Mouse (Mus musculus): ENCODE results near the gene Erg28. TPM values are rescaled to one million over a fixed set of nuclear protein-coding genes. Genes with fewer than 3 reads are reported as not detected.
A peak's percentile ranks its signal among the peaks of the same experiment; 100 is the strongest.

Erg28 gene
- polyA plus RNA-seq, 1 experiment from 2014 or later = 98.1 TPM

DNA sequence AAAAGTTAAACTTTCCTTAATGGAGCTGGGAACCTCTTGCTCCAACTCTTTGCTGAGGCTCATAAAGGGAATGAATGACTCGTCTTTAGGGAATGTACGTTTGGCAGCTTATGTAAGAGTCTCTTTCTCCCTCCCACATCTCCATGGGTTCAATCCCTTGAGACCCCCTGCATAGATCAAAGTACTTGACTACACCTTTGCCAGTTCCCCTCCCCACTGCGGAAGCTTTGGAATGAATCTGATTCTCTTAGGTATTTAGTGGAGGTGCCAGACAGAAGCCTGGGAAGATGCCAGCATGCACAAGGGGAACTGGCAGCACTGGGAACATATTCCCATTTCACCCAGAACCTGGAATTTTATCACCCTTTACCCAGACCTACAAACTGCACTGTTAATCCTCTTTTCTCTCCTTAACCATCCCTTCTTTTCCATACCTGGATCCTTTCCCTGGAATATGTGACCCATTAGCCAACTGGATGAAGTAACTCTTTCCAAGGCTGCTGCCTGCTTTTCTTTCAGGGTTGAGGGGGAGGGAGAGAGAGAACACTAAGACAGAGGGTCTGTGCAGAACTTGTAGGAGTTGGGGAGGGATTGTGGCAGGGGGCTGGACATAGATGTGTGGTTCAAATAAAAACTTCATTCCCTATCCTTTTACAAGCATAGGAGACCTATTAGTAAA is 35.3 kb upstream of the Erg28 start:
- ATAC-seq (ENCODE audit: low FRiP score, low TSS enrichment) = no peak
- Histone ChIP-seq H3K9me3 (ENCODE audit: control insufficient read depth, low read length) (no peaks in the 10 kb centered on the region), H3K36me3 (ENCODE audit: control insufficient read depth, insufficient read depth, low read length) (no peaks in the 10 kb centered on the region), H3K9ac (ENCODE audit: low read length) (no peak overlapping the region), H3K4me3 (ENCODE audit: low read depth, low read length) (no peak overlapping the region), H3K27ac (replicated peaks) (0 out of 2 replicates have a peak overlapping the region, but pooled peaks have one; percentile 40), H3K4me2 (replicated peaks; ENCODE audit: low read depth) (no peak overlapping the region), H3K27me3 (ENCODE audit: control insufficient read depth, insufficient read depth, low read length) (no peaks in the 10 kb centered on the region), H3K4me1 (replicated peaks; ENCODE audit: control insufficient read depth, insufficient read depth) (no peaks in the 10 kb centered on the region)
- 33% methylated on average over 3 of the region's 3 CpGs for WGBS
- TF ChIP-seq CTCF (IDR thresholded peaks at IDR 0.05; ENCODE audit: low read depth) (no peak), EP300 (optimal IDR thresholded peaks at IDR 0.05) (no peak)
- DNase-seq (ENCODE audit: low spot score) = no peak

GRCm38 (mm10) chr12:85859111-85859510 is 34.8 kb upstream of the Erg28 start:
- ATAC-seq (ENCODE audit: low FRiP score, low TSS enrichment) (no peak), DNase-seq (ENCODE audit: low spot score) (no peak)
- no peaks in the 10 kb centered on the region for H3K27me3 ChIP-seq (ENCODE audit: control insufficient read depth, insufficient read depth, low read length)
- H3K4me1 ChIP-seq (replicated peaks; ENCODE audit: control insufficient read depth, insufficient read depth) = no peaks in the 10 kb centered on the region
- H3K36me3 ChIP-seq (ENCODE audit: control insufficient read depth, insufficient read depth, low read length) = no peaks in the 10 kb centered on the region
- no peak overlapping the region for H3K9ac ChIP-seq (ENCODE audit: low read length)
- H3K4me2 ChIP-seq (replicated peaks; ENCODE audit: low read depth) = no peak overlapping the region
- TF ChIP-seq EP300 (optimal IDR thresholded peaks at IDR 0.05) = no peak
- no peak for TF ChIP-seq CTCF (IDR thresholded peaks at IDR 0.05; ENCODE audit: low read depth)
- no peaks in the 10 kb centered on the region for H3K9me3 ChIP-seq (ENCODE audit: control insufficient read depth, low read length)
- peak overlapping the region; percentile 69 for H3K27ac ChIP-seq (replicated peaks)
- WGBS = 34% methylated on average over 3 of the region's 3 CpGs
- H3K4me3 ChIP-seq (ENCODE audit: low read depth, low read length) = no peak overlapping the region

- no peak for DNase-seq (ENCODE audit: low spot score)
- H3K9me3 ChIP-seq (ENCODE audit: control insufficient read depth, low read length) = no peaks in the 10 kb centered on the region
- 81% methylated on average over 7 of the region's 7 CpGs for WGBS
Observed at GRCm38 (mm10) chr12:85857300-85857699, 33.0 kb upstream of the Erg28 start.

DNA sequence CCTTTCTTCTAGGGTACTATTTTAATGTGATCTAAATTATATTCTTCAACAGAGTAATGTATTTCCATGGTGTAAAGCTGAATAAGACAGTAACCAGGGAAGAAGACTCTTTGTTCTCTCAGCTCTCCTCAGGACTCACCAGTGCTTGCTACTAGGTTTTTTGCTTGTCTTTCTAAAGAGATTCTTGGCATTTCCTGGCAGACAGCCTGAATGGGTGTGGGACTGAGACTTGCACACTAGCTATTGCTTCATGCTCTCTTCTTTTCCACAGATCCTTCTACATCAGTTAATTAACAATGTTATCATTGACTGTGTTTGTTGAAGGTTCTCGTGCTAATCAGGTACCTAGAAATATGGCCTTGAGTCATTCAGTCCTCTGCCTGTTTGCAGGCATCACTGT is 29.9 kb upstream of the Erg28 start:
- Histone ChIP-seq H3K4me3 (ENCODE audit: low read depth, low read length) (no peak overlapping the region), H3K9ac (ENCODE audit: low read length) (no peak overlapping the region), H3K4me1 (replicated peaks; ENCODE audit: control insufficient read depth, insufficient read depth) (no peaks in the 10 kb centered on the region), H3K4me2 (replicated peaks; ENCODE audit: low read depth) (no peak overlapping the region), H3K27ac (replicated peaks) (no peak overlapping the region), H3K27me3 (ENCODE audit: control insufficient read depth, insufficient read depth, low read length) (no peaks in the 10 kb centered on the region), H3K36me3 (ENCODE audit: control insufficient read depth, insufficient read depth, low read length) (no peaks in the 10 kb centered on the region), H3K9me3 (ENCODE audit: control insufficient read depth, low read length) (no peaks in the 10 kb centered on the region)
- no peak for DNase-seq (ENCODE audit: low spot score)
- WGBS = 39% methylated on average over 1 of the region's 1 CpGs
- ATAC-seq (ENCODE audit: low FRiP score, low TSS enrichment) = no peak
- TF ChIP-seq CTCF (IDR thresholded peaks at IDR 0.05; ENCODE audit: low read depth) (no peak), EP300 (optimal IDR thresholded peaks at IDR 0.05) (no peak)

More at GRCm38 (mm10) chr12:85857300-85857699, 33.0 kb upstream of the Erg28 start:
- no peak overlapping the region for H3K4me3 ChIP-seq (ENCODE audit: low read depth, low read length)
- no peak overlapping the region for H3K27ac ChIP-seq (replicated peaks)
- TF ChIP-seq EP300 (optimal IDR thresholded peaks at IDR 0.05) (no peak), CTCF (IDR thresholded peaks at IDR 0.05; ENCODE audit: low read depth) (no peak)
- H3K4me1 ChIP-seq (replicated peaks; ENCODE audit: control insufficient read depth, insufficient read depth) = no peaks in the 10 kb centered on the region
- H3K4me2 ChIP-seq (replicated peaks; ENCODE audit: low read depth) = no peak overlapping the region
- no peak for ATAC-seq (ENCODE audit: low FRiP score, low TSS enrichment)
- no peaks in the 10 kb centered on the region for H3K36me3 ChIP-seq (ENCODE audit: control insufficient read depth, insufficient read depth, low read length)
- no peaks in the 10 kb centered on the region for H3K27me3 ChIP-seq (ENCODE audit: control insufficient read depth, insufficient read depth, low read length)
- no peak overlapping the region for H3K9ac ChIP-seq (ENCODE audit: low read length)

DNA sequence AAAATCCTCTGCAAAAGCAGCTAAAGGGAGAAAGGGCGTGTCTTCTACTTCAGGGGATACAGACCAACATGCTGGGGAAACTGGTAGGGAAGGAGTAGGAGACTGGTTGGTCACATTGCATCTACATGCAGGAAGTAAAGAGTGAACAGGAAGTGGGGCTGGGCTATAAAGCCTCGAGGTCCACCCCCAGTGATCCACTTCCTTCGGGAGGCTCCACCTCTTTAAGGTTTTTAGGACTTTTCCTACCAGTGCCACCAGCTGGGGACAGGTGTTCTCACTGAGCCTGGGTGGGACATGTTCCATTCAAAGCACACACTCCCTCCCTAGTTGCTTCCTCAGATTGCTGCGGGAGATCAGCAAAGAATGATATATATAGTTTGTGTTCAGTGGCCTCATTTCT is 29.5 kb upstream of the Erg28 start:
- WGBS = 83% methylated on average over 4 of the region's 4 CpGs
- ATAC-seq (ENCODE audit: low FRiP score, low TSS enrichment) = no peak
- TF ChIP-seq EP300 (optimal IDR thresholded peaks at IDR 0.05) = no peak
- no peak for TF ChIP-seq CTCF (IDR thresholded peaks at IDR 0.05; ENCODE audit: low read depth)

GRCm38 (mm10) chr12:85850661-85851060 is 26.3 kb upstream of the Erg28 start:
- Histone ChIP-seq H3K27ac (replicated peaks) (no peak overlapping the region), H3K9me3 (ENCODE audit: control insufficient read depth, low read length) (no peaks in the 10 kb centered on the region), H3K4me1 (replicated peaks; ENCODE audit: control insufficient read depth, insufficient read depth) (no peaks in the 10 kb centered on the region), H3K27me3 (ENCODE audit: control insufficient read depth, insufficient read depth, low read length) (no peaks in the 10 kb centered on the region), H3K4me3 (ENCODE audit: low read depth, low read length) (no peak overlapping the region), H3K36me3 (ENCODE audit: control insufficient read depth, insufficient read depth, low read length) (no peaks in the 10 kb centered on the region), H3K4me2 (replicated peaks; ENCODE audit: low read depth) (no peak overlapping the region), H3K9ac (ENCODE audit: low read length) (no peak overlapping the region)
- TF ChIP-seq CTCF (IDR thresholded peaks at IDR 0.05; ENCODE audit: low read depth) = no peak
- WGBS = 79% methylated on average over 8 of the region's 8 CpGs
- DNase-seq (ENCODE audit: low spot score) (no peak), ATAC-seq (ENCODE audit: low FRiP score, low TSS enrichment) (no peak)

More for the DNA sequence above, 29.5 kb upstream of the Erg28 start:
- no peaks in the 10 kb centered on the region for H3K9me3 ChIP-seq (ENCODE audit: control insufficient read depth, low read length)
- DNase-seq (ENCODE audit: low spot score) = no peak
- H3K4me3 ChIP-seq (ENCODE audit: low read depth, low read length) = no peak overlapping the region
- no peak overlapping the region for H3K4me2 ChIP-seq (replicated peaks; ENCODE audit: low read depth)
- no peaks in the 10 kb centered on the region for H3K4me1 ChIP-seq (replicated peaks; ENCODE audit: control insufficient read depth, insufficient read depth)
- H3K36me3 ChIP-seq (ENCODE audit: control insufficient read depth, insufficient read depth, low read length) = no peaks in the 10 kb centered on the region
- no peak overlapping the region for H3K27ac ChIP-seq (replicated peaks)
- no peaks in the 10 kb centered on the region for H3K27me3 ChIP-seq (ENCODE audit: control insufficient read depth, insufficient read depth, low read length)
- no peak overlapping the region for H3K9ac ChIP-seq (ENCODE audit: low read length)
